Mouse (Mus musculus) cortical plate, adult 2 months (tissue): ENCODE measurements around the gene Gga1. TPM values are rescaled to one million over a fixed set of nuclear protein-coding genes. Genes with fewer than 3 reads are reported as not detected.

Experiments
- H3K27ac ChIP-seq: fragments of 200-500 bp; 2 replicates; pipeline ENCODE4 v1.5.1; 2012; ENCODE audit warnings: low read length, control low read depth, inconsistent platforms; ENCODE audit not compliant: insufficient read depth
- H3K4me1 ChIP-seq: fragments of 200-500 bp; 2 replicates; pipeline ENCODE4 v1.6.1; 2011; ENCODE audit warnings: low read length; ENCODE audit not compliant: control insufficient read depth, insufficient read depth
- H3K4me3 ChIP-seq: fragments of 200-500 bp; 2 replicates; pipeline ENCODE4 v1.5.1; 2011; ENCODE audit warnings: mild to moderate bottlenecking, low read length, control low read depth; ENCODE audit not compliant: insufficient read depth
- CTCF ChIP-seq: fragments of 200-500 bp; IDR thresholded peaks from 2 replicates; pipeline ENCODE4 v1.5.1; 2011; ENCODE audit warnings: mild to moderate bottlenecking, control low read depth, low read length; ENCODE audit not compliant: insufficient read depth; ENCODE audit errors: extremely low read depth
- POLR2A ChIP-seq: fragments of 200-500 bp; IDR thresholded peaks from 2 replicates; pipeline ENCODE4 v1.6.1; 2011; ENCODE audit warnings: mild to moderate bottlenecking, low read length, control low read depth; ENCODE audit not compliant: insufficient read depth; ENCODE audit errors: extremely low read depth
- polyA plus RNA-seq: library from polyadenylated mRNA; depleted of rRNA; stranded (reverse); fragments of >200 nt; gene quantifications from 2 replicates; pipeline ENCODE4 v1.2.3, GENCODE M21; 2012; rRNA removed

The Gga1 gene
- polyA plus RNA-seq, 1 experiment, result 72.6 TPM

DNA sequence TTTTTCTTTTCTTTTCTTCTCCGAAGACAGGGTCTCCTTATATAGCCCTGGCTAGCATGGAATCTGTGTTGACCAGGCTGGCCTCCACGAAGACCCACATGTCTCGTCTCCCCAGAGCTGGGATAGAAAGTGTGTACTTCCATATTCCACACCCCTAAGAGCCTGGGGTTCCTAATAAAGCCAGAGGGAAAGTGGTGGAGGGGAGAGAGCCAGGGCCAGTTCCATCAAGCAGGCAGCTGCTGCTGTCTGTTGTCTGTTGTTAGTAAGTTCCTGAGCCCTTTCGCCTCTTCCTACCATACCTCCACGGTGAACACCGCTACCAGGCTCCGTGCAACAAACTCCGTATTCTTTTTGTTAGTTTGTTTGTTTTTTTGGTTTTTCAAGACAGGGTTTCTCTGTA, 51.5 kb downstream of the Gga1 start:
- Histone ChIP-seq H3K27ac (no peak overlapping the region), H3K4me3 (no peak overlapping the region; the same call in 1 of the 2 replicates), H3K4me1 (peaks cover 4% of the 10 kb centered on the region)
- TF ChIP-seq CTCF (no peak), POLR2A (no peak)

GRCm38 (mm10) chr15:78930192-78930706, 53.3 kb downstream of the Gga1 start:
- H3K27ac ChIP-seq, result no peak overlapping the region
- peaks cover 4% of the 10 kb centered on the region for H3K4me1 ChIP-seq
- no peak overlapping the region for H3K4me3 ChIP-seq
- TF ChIP-seq POLR2A, result no peak
- TF ChIP-seq CTCF, result no peak

DNA sequence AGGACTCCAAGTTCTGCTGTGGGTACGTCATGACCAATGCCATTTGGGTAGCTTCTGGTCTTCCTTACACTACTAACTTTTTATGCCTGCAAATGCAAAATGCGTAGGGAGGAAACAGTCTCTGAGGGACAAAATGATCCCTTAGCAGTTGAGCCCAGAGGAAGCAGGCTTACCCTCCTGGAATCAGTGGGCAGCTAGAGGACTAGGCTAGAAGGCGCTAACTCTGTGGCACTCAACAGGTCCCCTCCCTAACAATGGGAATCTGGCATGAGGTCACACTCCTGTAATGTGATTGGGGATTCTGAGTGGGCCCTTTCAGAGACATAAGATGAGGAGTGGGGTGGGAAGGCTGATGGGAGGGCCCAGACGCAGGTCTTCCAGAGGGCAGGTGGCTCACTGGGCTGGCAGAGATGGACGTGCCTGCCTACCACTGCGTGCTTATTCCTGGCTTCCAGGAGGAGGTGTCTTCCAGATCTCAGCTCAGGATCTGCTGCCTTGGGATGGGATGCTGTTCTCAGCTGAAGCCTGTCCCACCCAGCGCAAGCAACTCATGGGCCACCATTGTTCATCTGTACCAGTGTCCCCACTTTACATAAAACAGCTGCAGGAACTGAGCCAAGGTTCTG, 53.9 kb downstream of the Gga1 start:
- TF ChIP-seq POLR2A, result no peak
- no peak for TF ChIP-seq CTCF
- H3K27ac ChIP-seq, result no peak overlapping the region
- peaks cover 5% of the 10 kb centered on the region for H3K4me1 ChIP-seq
- no peak overlapping the region for H3K4me3 ChIP-seq

GRCm38 (mm10) chr15:78931577-78931976, 54.6 kb downstream of the Gga1 start:
- TF ChIP-seq CTCF (peak; percentile 58), POLR2A (no peak)
- H3K4me3 ChIP-seq, result no peak overlapping the region
- H3K27ac ChIP-seq, result no peak overlapping the region
- peaks cover 6% of the 10 kb centered on the region for H3K4me1 ChIP-seq

GRCm38 (mm10) chr15:78934784-78935320, 57.9 kb downstream of the Gga1 start, which contains the start of gene Nol12:
Nol12 (plus strand) TSS chr15:78934933.
- Histone ChIP-seq H3K4me1 (peaks cover 1% of the 10 kb centered on the region; the same call in 1 of the 2 replicates), H3K27ac (peak within 1 kb of the TSS; percentile 26; the same call in 1 of the 2 replicates), H3K4me3 (peak within 1 kb of the TSS; percentile 76)
- TF ChIP-seq CTCF, result no peak
- peak; percentile 61; the same call in 1 of the 2 replicates for TF ChIP-seq POLR2A

DNA sequence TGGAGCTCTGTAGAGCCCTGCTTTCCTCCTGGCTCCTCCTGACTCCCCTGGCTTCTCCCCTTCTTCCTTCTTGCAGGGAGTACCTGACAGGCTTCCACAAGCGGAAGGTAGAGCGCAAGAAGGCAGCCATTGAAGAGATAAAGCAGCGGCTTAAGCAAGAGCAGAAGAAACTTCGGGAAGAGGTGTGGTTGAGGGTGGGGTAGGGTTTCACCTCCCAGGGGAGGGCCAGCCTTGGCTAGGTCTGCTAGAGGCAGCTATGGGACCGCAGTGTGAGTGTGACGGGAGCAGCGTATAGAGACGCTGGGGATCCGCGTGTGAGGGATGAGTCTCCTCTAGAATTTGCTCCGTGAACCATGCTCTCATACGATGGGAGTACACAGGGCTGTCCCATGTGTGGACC, 59.4 kb downstream of the Gga1 start:
- H3K4me3 ChIP-seq, result peak overlapping the region; percentile 76; the same call in 1 of the 2 replicates
- peaks cover 1% of the 10 kb centered on the region; the same call in 1 of the 2 replicates for H3K4me1 ChIP-seq
- no peak overlapping the region for H3K27ac ChIP-seq
- TF ChIP-seq CTCF, result no peak
- no peak for TF ChIP-seq POLR2A

GRCm38 (mm10) chr15:78937311-78937710, 60.3 kb downstream of the Gga1 start:
- no peak overlapping the region for H3K4me3 ChIP-seq
- peaks cover 1% of the 10 kb centered on the region; the same call in 1 of the 2 replicates for H3K4me1 ChIP-seq
- TF ChIP-seq POLR2A, result no peak
- no peak for TF ChIP-seq CTCF
- H3K27ac ChIP-seq, result no peak overlapping the region

DNA sequence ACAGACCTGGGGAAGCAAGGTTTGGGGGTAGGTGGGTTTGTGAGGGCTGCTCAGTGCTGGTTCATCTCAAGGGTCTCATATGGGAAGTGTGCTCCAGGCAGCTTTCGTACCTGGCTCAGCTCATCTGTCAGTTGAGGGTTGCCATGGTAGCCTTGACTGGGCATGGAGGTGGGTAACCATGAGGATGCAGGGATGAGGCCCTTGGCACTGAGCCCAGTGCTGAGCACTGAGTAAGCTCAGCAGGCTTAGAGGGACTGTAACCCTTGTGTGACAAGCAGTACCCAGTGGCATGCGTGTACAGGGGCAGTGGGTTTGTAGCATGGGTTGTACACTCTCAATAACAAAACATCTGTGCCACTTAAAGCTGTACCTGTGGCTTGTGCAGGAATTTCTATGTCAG, 61.0 kb downstream of the Gga1 start:
- no peak overlapping the region for H3K4me3 ChIP-seq
- H3K27ac ChIP-seq, result no peak overlapping the region
- no peak for TF ChIP-seq CTCF
- TF ChIP-seq POLR2A, result no peak
- peaks cover 1% of the 10 kb centered on the region; the same call in 1 of the 2 replicates for H3K4me1 ChIP-seq

GRCm38 (mm10) chr15:78940325-78940724, 63.3 kb downstream of the Gga1 start:
- TF ChIP-seq CTCF (no peak), POLR2A (no peak)
- Histone ChIP-seq H3K4me1 (peaks cover 1% of the 10 kb centered on the region; the same call in 1 of the 2 replicates), H3K4me3 (no peak overlapping the region)

DNA sequence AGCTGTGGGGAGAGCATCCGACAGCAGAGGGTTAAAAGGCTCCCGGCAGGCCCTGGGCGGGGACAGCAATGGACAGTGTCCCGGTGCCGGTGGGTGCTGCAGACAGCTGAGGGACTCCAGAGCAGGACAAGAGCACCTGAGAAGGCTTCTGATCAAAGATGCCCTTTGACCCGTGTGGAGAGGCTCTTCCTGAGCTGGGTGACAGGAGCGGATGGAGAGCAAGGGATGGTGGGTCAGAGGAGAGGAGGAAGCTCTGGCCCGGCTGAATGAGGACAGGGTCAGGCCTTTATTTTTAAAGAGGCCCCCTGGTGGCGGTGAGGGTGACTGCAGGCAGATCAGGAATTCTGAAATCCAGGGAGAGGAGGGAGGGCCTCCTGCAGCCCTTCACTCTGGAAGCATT, 65.7 kb downstream of the Gga1 start:
- Histone ChIP-seq H3K4me1 (no peaks in the 10 kb centered on the region), H3K4me3 (no peak overlapping the region), H3K27ac (no peak overlapping the region)
- TF ChIP-seq CTCF, result peak; percentile 59
- TF ChIP-seq POLR2A, result no peak

More at GRCm38 (mm10) chr15:78940325-78940724, 63.3 kb downstream of the Gga1 start:
- H3K27ac ChIP-seq, result no peak overlapping the region

Other genes with a start within 250 kb of the Gga1 start
- gene Elfn2, start 158.4 kb upstream of the Gga1 start, polyA plus RNA-seq, result 59.2 and 65.2 TPM in 2 replicates
- 5.8 and 6.3 TPM in 2 replicates for gene Mfng, start 103.7 kb upstream of the Gga1 start, polyA plus RNA-seq
- gene Card10, start 74.1 kb upstream of the Gga1 start, polyA plus RNA-seq, result 4.7 and 5.2 TPM in 2 replicates
- 23.3 and 28.1 TPM in 2 replicates for gene Cdc42ep1, start 34.6 kb upstream of the Gga1 start, polyA plus RNA-seq
- gene Lgals2, start 21.7 kb upstream of the Gga1 start, polyA plus RNA-seq, result 0.34 and 0.35 TPM in 2 replicates
- gene Gm49510, start 22.5 kb downstream of the Gga1 start, polyA plus RNA-seq, result 0.08 and 0.09 TPM in 2 replicates
- gene Sh3bp1, start 22.6 kb downstream of the Gga1 start, polyA plus RNA-seq, result 39.5 and 42.2 TPM in 2 replicates
- 226 and 238 TPM in 2 replicates for gene Pdxp, start 36.7 kb downstream of the Gga1 start, polyA plus RNA-seq
- gene Lgals1, start 49.5 kb downstream of the Gga1 start, polyA plus RNA-seq, result 42.9 and 44.4 TPM in 2 replicates
- 38.9 and 39.5 TPM in 2 replicates for gene Nol12, start 57.7 kb downstream of the Gga1 start, polyA plus RNA-seq
- gene Triobp, start 70.5 kb downstream of the Gga1 start, polyA plus RNA-seq, result 10.3 and 11.0 TPM in 2 replicates
- 109 and 124 TPM in 2 replicates for gene H1f0, start 151.3 kb downstream of the Gga1 start, polyA plus RNA-seq
- 0.26 and 0.38 TPM in 2 replicates for gene Galr3, start 164.7 kb downstream of the Gga1 start, polyA plus RNA-seq
- 26.5 and 28.2 TPM in 2 replicates for gene Ankrd54, start 185.7 kb downstream of the Gga1 start, polyA plus RNA-seq
- gene Eif3l, start 198.0 kb downstream of the Gga1 start, polyA plus RNA-seq, result 86.8 and 93.0 TPM in 2 replicates
- 25.0 and 27.6 TPM in 2 replicates for gene Micall1, start 231.7 kb downstream of the Gga1 start, polyA plus RNA-seq